Mouse (Mus musculus) cerebellum, postnatal 10 days (tissue): ENCODE measurements around the gene Hephl1.
"Not testable (repeated sequence)": the region's sequence is repeated elsewhere in the genome, so short reads cannot be mapped to it uniquely, and the experiment has no call there.

Experiments
- DNase-seq, 2 experiments: peaks; one replicate each; pipeline ENCODE4 v3.0.0; 2021; ENCODE audit warnings: mixed read lengths in 2 of 2

Hephl1 gene

GRCm38 (mm10) chr9:15112008-15112407, at the start of gene Hephl1:
Gene Hephl1 (minus strand): TSS chr9:15112108.
- DNase-seq, result no peak

GRCm38 (mm10) chr9:15149246-15149926, 37.5 kb upstream of the Hephl1 start:
- DNase-seq, result no peak

GRCm38 (mm10) chr9:15140546-15140945, 28.6 kb upstream of the Hephl1 start:
- DNase-seq, result no peak

GRCm38 (mm10) chr9:15125897-15126296, 14.0 kb upstream of the Hephl1 start:
- DNase-seq, result no peak

GRCm38 (mm10) chr9:15122431-15122830, 10.5 kb upstream of the Hephl1 start:
- peak in 1 of 2 experiments; percentile 5 for DNase-seq

GRCm38 (mm10) chr9:15120841-15121358, 9.0 kb upstream of the Hephl1 start:
- peak; percentile 10 to 14 for DNase-seq

- no peak for DNase-seq
These were observed 8.3 kb upstream of the Hephl1 start for GRCm38 (mm10) chr9:15120209-15120608.

- DNase-seq, result no peak
These were observed 7.6 kb upstream of the Hephl1 start for GRCm38 (mm10) chr9:15119515-15119914.

GRCm38 (mm10) chr9:15116165-15116564, 4.3 kb upstream of the Hephl1 start:
- no peak for DNase-seq

GRCm38 (mm10) chr9:15114102-15114501, 2.2 kb upstream of the Hephl1 start:
- no peak for DNase-seq

GRCm38 (mm10) chr9:15108101-15108500, 3.8 kb downstream of the Hephl1 start:
- no peak for DNase-seq

- DNase-seq, result peak; percentile 20 to 24
These were observed 6.8 kb downstream of the Hephl1 start for GRCm38 (mm10) chr9:15105136-15105535.

- DNase-seq, result no peak
These were observed 8.2 kb downstream of the Hephl1 start for GRCm38 (mm10) chr9:15103579-15104300.

GRCm38 (mm10) chr9:15101531-15102161, 10.3 kb downstream of the Hephl1 start:
- DNase-seq, result no peak

- not testable (repeated sequence) for DNase-seq
These were observed 13.5 kb downstream of the Hephl1 start for GRCm38 (mm10) chr9:15098421-15098820.

GRCm38 (mm10) chr9:15097172-15097571, 14.7 kb downstream of the Hephl1 start:
- DNase-seq, result no peak

- no peak for DNase-seq
These were observed 15.7 kb downstream of the Hephl1 start for GRCm38 (mm10) chr9:15096161-15096560.

- no peak for DNase-seq
These were observed 16.7 kb downstream of the Hephl1 start for GRCm38 (mm10) chr9:15095206-15095605.

GRCm38 (mm10) chr9:15068686-15069295, 43.1 kb downstream of the Hephl1 start:
- no peak for DNase-seq

GRCm38 (mm10) chr9:15067995-15068685, 43.8 kb downstream of the Hephl1 start:
- DNase-seq, result no peak

GRCm38 (mm10) chr9:15064176-15064575, 47.7 kb downstream of the Hephl1 start:
- no peak for DNase-seq

- DNase-seq, result no peak
These were observed 51.1 kb downstream of the Hephl1 start for GRCm38 (mm10) chr9:15060847-15061246.
